Mouse (Mus musculus) spleen, adult 2 months (tissue): ENCODE measurements around the gene Cited4.

Source experiments
- CTCF ChIP-seq: fragments of 200-500 bp; IDR thresholded peaks from 2 replicates; pipeline ENCODE4 v1.5.1; 2011; ENCODE audit warnings: mild to moderate bottlenecking, inconsistent platforms; ENCODE audit not compliant: insufficient read depth, insufficient read length, insufficient replicate concordance; ENCODE audit errors: extremely low read depth
- POLR2A ChIP-seq: fragments of 200-500 bp; IDR thresholded peaks from 2 replicates; pipeline ENCODE4 v1.6.1; 2011; ENCODE audit warnings: low read depth, low read length, inconsistent platforms

DNA sequence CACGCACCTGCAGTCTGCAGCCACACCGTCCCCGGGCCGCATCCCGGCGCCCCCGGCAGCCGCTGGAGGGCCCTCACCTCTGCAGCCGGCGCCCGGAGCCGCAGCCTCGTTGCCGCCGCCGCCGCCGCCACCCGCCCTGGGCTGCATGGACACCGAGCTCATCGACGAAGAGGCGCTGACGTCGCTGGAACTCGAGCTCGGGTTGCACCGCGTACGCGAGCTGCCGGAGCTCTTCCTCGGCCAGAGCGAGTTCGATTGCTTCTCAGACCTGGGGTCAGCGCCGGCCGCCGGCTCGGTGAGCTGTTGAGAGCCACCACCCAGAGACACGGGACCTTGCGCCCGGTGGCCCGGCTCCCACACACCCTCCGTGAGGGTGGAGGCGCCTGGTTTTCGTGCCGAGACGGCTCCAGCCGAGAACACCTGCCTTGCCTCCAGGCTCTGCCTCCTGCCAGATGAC, 701 bp downstream of the Cited4 start:
- TF ChIP-seq CTCF (no peak), POLR2A (no peak)
